Mouse (Mus musculus) bone marrow, adult 2 months (tissue): ENCODE measurements around the gene Top3a. TPM values are rescaled to one million over a fixed set of nuclear protein-coding genes. Genes with fewer than 3 reads are reported as not detected.

Experiments
- H3K27ac ChIP-seq: fragments of 200-500 bp; 2 replicates; pipeline ENCODE4 v1.5.1; 2012; ENCODE audit warnings: low read depth, mild to moderate bottlenecking, control low read depth, inconsistent platforms, low read length; ENCODE audit not compliant: control insufficient read depth, poor library complexity, insufficient read depth
- H3K4me1 ChIP-seq: fragments of 200-500 bp; 2 replicates; pipeline ENCODE4 v1.6.1; 2011; ENCODE audit warnings: low read length; ENCODE audit not compliant: control insufficient read depth, insufficient read depth
- H3K4me3 ChIP-seq: fragments of 200-500 bp; replicated peaks from 2 replicates; pipeline ENCODE3; 2011; ENCODE audit warnings: mild to moderate bottlenecking, low read depth, low read length, control low read depth; ENCODE audit not compliant: control insufficient read depth
- CTCF ChIP-seq: fragments of 200-500 bp; IDR thresholded peaks from 2 replicates; pipeline ENCODE4 v1.5.1; 2011; ENCODE audit warnings: low read length, control low read depth; ENCODE audit not compliant: control insufficient read depth, insufficient read depth
- POLR2A ChIP-seq: fragments of 200-500 bp; IDR thresholded peaks from 2 replicates; pipeline ENCODE4 v1.6.1; 2011; ENCODE audit warnings: low read depth, mild to moderate bottlenecking, control low read depth, low read length, borderline replicate concordance; ENCODE audit not compliant: control insufficient read depth
- WGBS: fragments of 180-500 bp; shearing (Covaris S2); methylation state at CpG from one replicate; pipeline ENCODE4 v1.1.7; 2018; 5-methylcytosine and 5-hydroxymethylcytosine counted together
- polyA plus RNA-seq: library from polyadenylated mRNA; stranded (reverse); fragments of >200 nt; gene quantifications from 2 replicates; pipeline ENCODE4 v1.2.4, GENCODE M21; 2011; ENCODE audit warnings: low replicate concordance; ENCODE audit not compliant: missing spikeins, insufficient read depth, insufficient read length

Gene Top3a
- polyA plus RNA-seq, 1 experiment, result 8.1 TPM

DNA sequence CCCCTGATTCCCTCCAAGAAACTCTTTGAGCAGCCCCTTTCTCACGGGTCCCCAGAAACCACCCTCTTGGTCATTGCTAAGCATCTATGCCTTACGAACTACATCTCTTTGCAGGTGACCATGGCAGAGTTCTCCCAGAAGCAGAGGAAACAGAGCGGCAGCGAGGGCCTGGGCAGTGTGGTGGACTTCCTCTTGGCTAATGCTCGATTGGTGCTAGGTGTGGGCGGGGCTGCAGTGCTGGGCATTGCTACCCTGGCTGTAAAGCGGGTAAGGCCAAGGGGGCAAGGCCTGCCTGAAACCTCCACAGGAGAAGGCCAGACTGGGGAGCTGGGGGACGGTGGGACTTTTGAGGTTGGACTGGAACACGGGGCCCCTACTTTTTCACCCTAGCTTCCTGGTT lies 47.0 kb downstream of the Top3a start:
- Histone ChIP-seq H3K4me3 (no peak overlapping the region), H3K4me1 (peaks cover 7% of the 10 kb centered on the region; the same call in 1 of the 2 replicates), H3K27ac (peak overlapping the region; percentile 39)
- no peak for TF ChIP-seq CTCF
- TF ChIP-seq POLR2A, result no peak
- WGBS, result 64% methylated on average over 9 of the region's 9 CpGs

DNA sequence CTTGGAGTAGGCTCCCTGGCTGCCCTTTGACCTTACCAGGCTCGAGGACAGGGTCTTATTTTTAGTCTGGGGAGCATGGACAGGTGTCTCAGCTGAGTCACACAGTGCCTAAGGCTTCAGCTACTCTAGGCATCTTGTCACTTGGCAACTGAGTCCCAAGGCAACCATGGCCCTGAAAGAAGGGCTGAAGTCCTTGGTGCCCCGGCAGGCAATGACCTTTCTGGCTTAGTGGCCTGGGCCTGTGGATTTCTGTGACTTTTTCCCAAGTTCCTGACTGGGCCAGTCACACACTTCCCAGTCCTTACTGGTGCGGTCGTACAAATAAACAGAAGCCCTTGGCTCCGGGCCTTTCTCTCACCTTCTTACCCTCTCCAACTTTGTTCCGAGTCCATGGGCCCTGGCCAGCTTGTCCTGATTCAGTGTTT lies 47.9 kb downstream of the Top3a start:
- no peak overlapping the region for H3K4me3 ChIP-seq
- 0 out of 2 replicates have a peak overlapping the region, but pooled peaks have one; percentile 9 for H3K27ac ChIP-seq
- 79% methylated on average over 6 of the region's 6 CpGs for WGBS
- TF ChIP-seq CTCF (no peak), POLR2A (no peak)
- peaks cover 7% of the 10 kb centered on the region; the same call in 1 of the 2 replicates for H3K4me1 ChIP-seq

DNA sequence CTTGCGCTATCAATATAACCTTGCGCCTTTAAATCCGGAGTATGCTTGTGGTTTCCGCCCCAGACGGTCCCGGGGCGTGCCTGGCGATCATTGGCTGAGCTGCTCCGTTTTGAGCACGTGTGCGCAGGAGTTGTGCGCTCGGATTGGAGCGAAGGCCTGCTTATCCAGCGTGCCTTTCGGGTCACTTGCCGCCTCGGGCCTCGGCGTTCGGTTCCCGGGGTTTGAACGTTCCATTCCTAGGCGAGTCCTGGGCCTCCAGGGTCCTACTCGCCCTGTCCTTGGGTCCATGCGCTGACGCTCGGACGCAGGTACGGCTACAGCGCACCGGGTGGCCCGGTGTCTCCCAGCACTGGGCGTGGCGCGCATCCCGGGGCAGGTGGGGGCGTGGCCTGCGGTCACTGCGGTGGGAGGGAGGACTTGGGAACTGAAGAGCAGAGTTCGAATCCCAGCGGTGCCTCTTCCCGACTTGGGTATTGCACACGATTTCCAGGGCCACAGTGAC lies 48.9 kb downstream of the Top3a start, which contains the start of gene Mief2:
Gene Mief2 (plus strand): TSS at position 139 of the 502 bp plus-strand sequence.
- WGBS, result under 1% methylated on average over 44 of the region's 44 CpGs
- Histone ChIP-seq H3K27ac (peak within 1 kb of the TSS; percentile 96), H3K4me1 (peaks cover 7% of the 10 kb centered on the region; the same call in 1 of the 2 replicates), H3K4me3 (peak within 1 kb of the TSS; percentile 95)
- TF ChIP-seq POLR2A (peak; percentile 51; the same call in 1 of the 2 replicates), CTCF (no peak)

DNA sequence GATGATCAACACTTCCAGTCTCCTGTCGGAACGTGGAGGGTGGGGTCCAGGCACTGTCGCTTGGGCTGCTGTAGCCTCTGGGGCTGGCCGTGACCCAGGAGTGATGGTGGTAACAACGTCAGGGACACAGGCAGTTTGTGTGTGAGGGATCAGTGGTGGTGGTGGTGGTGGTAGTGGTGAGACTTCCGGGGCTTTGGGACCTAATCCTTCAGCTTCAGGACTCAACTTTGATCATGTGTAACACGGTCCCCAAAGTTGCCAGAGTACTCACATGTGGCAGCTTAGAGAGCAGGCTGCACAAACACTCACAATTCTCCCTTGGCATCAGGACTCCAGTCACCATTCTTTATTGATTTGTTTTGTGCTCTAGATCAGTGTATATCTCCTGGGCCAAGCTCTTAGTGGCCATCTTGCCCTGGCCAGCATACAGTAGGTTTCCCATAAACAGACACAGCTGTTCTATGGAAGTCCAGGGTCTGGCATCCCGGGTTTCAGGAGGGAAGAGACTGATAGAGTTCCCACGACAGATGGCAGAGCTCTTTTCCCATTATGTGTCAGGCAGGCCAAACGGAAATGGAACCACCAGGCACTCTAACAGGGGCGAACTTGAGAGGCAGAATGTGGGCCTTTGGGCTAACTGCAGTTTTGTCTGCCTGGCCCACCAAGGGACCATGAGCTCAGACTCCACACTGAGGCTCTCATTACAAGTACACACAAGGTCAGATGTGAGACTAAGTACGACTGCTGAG lies 49.6 kb downstream of the Top3a start:
- peak overlapping the region; percentile 96 for H3K27ac ChIP-seq
- TF ChIP-seq CTCF, result no peak

DNA sequence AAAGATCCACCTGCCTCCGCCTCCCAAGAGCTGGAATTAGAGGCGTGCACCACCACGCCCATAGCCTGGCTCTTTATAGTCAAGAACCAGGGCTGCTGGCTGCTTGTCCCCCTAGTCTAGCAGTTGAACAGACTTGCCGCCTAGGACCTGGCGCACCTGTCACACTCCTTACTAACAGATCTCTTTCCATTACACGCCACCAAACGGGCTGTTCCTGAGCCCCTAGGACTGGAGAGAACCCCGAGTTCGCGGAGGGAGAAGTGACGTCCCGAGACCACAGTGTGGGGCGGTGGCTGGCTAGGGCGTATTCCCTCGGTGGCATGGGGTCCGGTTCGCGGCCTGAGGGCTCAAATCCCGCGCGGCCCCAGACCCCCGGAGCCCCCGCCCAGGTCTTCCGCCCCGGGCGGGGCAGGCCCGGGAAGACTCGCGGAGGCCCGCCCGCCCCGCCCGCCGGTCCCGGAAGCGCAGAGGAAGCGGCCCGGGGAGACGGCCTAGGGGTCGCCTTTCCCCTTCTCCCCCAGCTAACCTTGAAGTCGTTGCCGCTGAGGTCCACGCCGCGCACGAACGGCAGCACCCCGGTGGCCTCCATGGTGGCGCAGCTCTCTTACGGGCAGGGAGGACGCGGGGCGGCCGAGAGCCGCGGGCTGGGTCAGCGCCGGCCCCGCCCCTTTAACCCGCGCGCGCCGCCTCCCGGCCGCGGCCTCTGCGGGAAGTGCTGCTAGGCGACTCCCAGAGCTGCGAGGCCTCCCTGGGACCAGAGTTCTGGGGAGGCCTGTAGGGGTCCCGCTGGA lies 50.4 kb downstream of the Top3a start, which contains the start of gene Flii:
Gene Flii (minus strand): TSS at position 663 of the 791 bp plus-strand sequence.
- Histone ChIP-seq H3K27ac (peak within 1 kb of the TSS; percentile 96), H3K4me1 (peaks cover 5% of the 10 kb centered on the region; the same call in 1 of the 2 replicates), H3K4me3 (peak within 1 kb of the TSS; percentile 95)
- under 1% methylated on average over 71 of the region's 71 CpGs for WGBS
- peak; percentile 49; the same call in 1 of the 2 replicates for TF ChIP-seq CTCF
- peak; percentile 60; the same call in 1 of the 2 replicates for TF ChIP-seq POLR2A

More for the DNA sequence above, 49.6 kb downstream of the Top3a start:
- Histone ChIP-seq H3K4me3 (peak overlapping the region; percentile 95), H3K4me1 (peaks cover 7% of the 10 kb centered on the region; the same call in 1 of the 2 replicates)
- WGBS, result 4% methylated on average over 12 of the region's 12 CpGs

DNA sequence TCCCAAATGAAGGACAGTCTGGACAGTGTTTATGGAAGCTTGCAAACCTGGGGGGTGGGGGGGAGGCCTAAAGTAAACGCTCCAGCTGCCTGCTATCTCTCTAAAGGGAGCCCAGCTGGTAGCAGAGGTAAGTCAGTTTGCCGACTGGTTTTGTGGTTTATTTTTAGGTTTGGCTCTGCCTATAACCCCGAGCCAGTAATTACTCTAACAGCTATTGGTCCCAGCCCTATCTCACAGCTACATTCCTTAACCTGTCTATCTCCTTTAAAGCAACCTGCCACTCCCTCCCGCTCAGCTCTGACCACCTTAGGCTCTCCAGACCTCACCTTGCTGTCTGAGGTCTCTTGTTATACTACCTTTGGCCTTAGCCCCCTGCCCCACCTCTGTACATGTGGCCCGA lies 57.9 kb downstream of the Top3a start:
- 59% methylated on average over 5 of the region's 5 CpGs for WGBS
- Histone ChIP-seq H3K27ac (no peak overlapping the region), H3K4me1 (no peaks in the 10 kb centered on the region; the same call in 1 of the 2 replicates), H3K4me3 (no peak overlapping the region)
- no peak for TF ChIP-seq POLR2A
- no peak for TF ChIP-seq CTCF

DNA sequence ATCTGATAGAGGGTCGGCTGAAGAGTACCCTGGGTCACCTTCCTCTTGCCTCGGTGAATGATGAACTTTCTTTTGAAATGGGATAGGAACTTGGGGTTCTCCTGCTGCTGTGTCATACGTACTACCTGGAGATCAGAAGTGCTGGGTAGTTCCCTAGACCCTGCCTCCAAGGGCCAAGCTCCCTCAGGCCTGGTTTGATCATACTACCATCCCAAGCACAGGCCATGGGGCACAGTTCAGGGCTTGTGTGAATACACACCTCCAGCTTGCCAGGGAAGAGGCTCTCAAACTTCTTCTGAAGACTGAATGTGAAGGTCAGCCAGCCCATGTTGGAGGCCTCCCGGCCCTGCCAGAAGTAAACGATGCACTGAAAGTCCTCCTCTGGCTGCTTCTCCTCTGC lies 61.3 kb downstream of the Top3a start:
- WGBS, result 88% methylated on average over 5 of the region's 5 CpGs
- TF ChIP-seq CTCF (no peak), POLR2A (no peak)
- H3K4me1 ChIP-seq, result no peaks in the 10 kb centered on the region; the same call in 1 of the 2 replicates
- H3K4me3 ChIP-seq, result no peak overlapping the region
- no peak overlapping the region for H3K27ac ChIP-seq
